Mouse (Mus musculus): ENCODE measurements around the gene Ptprh. TPM values are rescaled to one million over a fixed set of nuclear protein-coding genes. Genes with fewer than 3 reads are reported as not detected.
"Not testable (repeated sequence)": the region's sequence is repeated elsewhere in the genome, so short reads cannot be mapped to it uniquely, and the experiment has no call there.

The Ptprh gene
- polyA plus RNA-seq, 1 experiment from 2014 or later, result 0.17 TPM

- no peak for DNase-seq (ENCODE audit: low spot score)
- WGBS, result 81% methylated on average over 1 of the region's 1 CpGs
These were observed 9.1 kb upstream of the Ptprh start for GRCm38 (mm10) chr7:4612956-4613355.

GRCm38 (mm10) chr7:4612386-4612785 is 8.5 kb upstream of the Ptprh start:
- H3K9ac ChIP-seq, result no peak overlapping the region
- H3K27me3 ChIP-seq (ENCODE audit: control insufficient read depth, insufficient read depth, low read length), result no peaks in the 10 kb centered on the region
- H3K36me3 ChIP-seq (replicated peaks; ENCODE audit: control insufficient read depth, insufficient read depth), result no peaks in the 10 kb centered on the region
- DNase-seq (ENCODE audit: low spot score) (no peak), ATAC-seq (ENCODE audit: low FRiP score) (no peak)
- no peak overlapping the region for H3K27ac ChIP-seq
- H3K4me3 ChIP-seq (replicated peaks; ENCODE audit: low read length), result no peak overlapping the region
- no peaks in the 10 kb centered on the region for H3K4me1 ChIP-seq (replicated peaks; ENCODE audit: control insufficient read depth, insufficient read depth, low read length)
- no peak overlapping the region for H3K4me2 ChIP-seq (replicated peaks)
- H3K9me3 ChIP-seq (ENCODE audit: control insufficient read depth, low read length), result no peaks in the 10 kb centered on the region
- WGBS, result 64% methylated on average over 8 of the region's 8 CpGs

More at GRCm38 (mm10) chr7:4612956-4613355, 9.1 kb upstream of the Ptprh start:
- Histone ChIP-seq H3K9me3 (ENCODE audit: control insufficient read depth, low read length) (no peaks in the 10 kb centered on the region), H3K27ac (no peak overlapping the region), H3K27me3 (ENCODE audit: control insufficient read depth, insufficient read depth, low read length) (no peaks in the 10 kb centered on the region), H3K4me2 (replicated peaks) (no peak overlapping the region), H3K36me3 (replicated peaks; ENCODE audit: control insufficient read depth, insufficient read depth) (no peaks in the 10 kb centered on the region), H3K4me3 (replicated peaks; ENCODE audit: low read length) (no peak overlapping the region), H3K9ac (no peak overlapping the region), H3K4me1 (replicated peaks; ENCODE audit: control insufficient read depth, insufficient read depth, low read length) (no peaks in the 10 kb centered on the region)
- no peak for ATAC-seq (ENCODE audit: low FRiP score)

GRCm38 (mm10) chr7:4611921-4612341 is 8.1 kb upstream of the Ptprh start:
- DNase-seq (ENCODE audit: low spot score), result no peak
- Histone ChIP-seq H3K4me2 (replicated peaks) (no peak overlapping the region), H3K36me3 (replicated peaks; ENCODE audit: control insufficient read depth, insufficient read depth) (no peaks in the 10 kb centered on the region), H3K9ac (no peak overlapping the region), H3K9me3 (ENCODE audit: control insufficient read depth, low read length) (no peaks in the 10 kb centered on the region), H3K4me3 (replicated peaks; ENCODE audit: low read length) (no peak overlapping the region), H3K27me3 (ENCODE audit: control insufficient read depth, insufficient read depth, low read length) (no peaks in the 10 kb centered on the region), H3K4me1 (replicated peaks; ENCODE audit: control insufficient read depth, insufficient read depth, low read length) (no peaks in the 10 kb centered on the region), H3K27ac (no peak overlapping the region)
- WGBS, result 85% methylated on average over 12 of the region's 12 CpGs
- ATAC-seq (ENCODE audit: low FRiP score), result no peak

GRCm38 (mm10) chr7:4611511-4611910 is 7.7 kb upstream of the Ptprh start:
- H3K9ac ChIP-seq, result no peak overlapping the region
- H3K4me1 ChIP-seq (replicated peaks; ENCODE audit: control insufficient read depth, insufficient read depth, low read length), result no peaks in the 10 kb centered on the region
- no peaks in the 10 kb centered on the region for H3K9me3 ChIP-seq (ENCODE audit: control insufficient read depth, low read length)
- ATAC-seq (ENCODE audit: low FRiP score) (no peak), DNase-seq (ENCODE audit: low spot score) (no peak)
- H3K4me3 ChIP-seq (replicated peaks; ENCODE audit: low read length), result no peak overlapping the region
- 83% methylated on average over 12 of the region's 12 CpGs for WGBS
- H3K27me3 ChIP-seq (ENCODE audit: control insufficient read depth, insufficient read depth, low read length), result no peaks in the 10 kb centered on the region
- H3K27ac ChIP-seq, result no peak overlapping the region
- H3K4me2 ChIP-seq (replicated peaks), result no peak overlapping the region
- no peaks in the 10 kb centered on the region for H3K36me3 ChIP-seq (replicated peaks; ENCODE audit: control insufficient read depth, insufficient read depth)

- H3K4me3 ChIP-seq (replicated peaks; ENCODE audit: low read length), result no peak overlapping the region
- H3K27ac ChIP-seq, result no peak overlapping the region
- DNase-seq (ENCODE audit: low spot score), result no peak
- H3K27me3 ChIP-seq (ENCODE audit: control insufficient read depth, insufficient read depth, low read length), result no peaks in the 10 kb centered on the region
- H3K9me3 ChIP-seq (ENCODE audit: control insufficient read depth, low read length), result no peaks in the 10 kb centered on the region
- 63% methylated on average over 5 of the region's 5 CpGs for WGBS
- H3K4me1 ChIP-seq (replicated peaks; ENCODE audit: control insufficient read depth, insufficient read depth, low read length), result no peaks in the 10 kb centered on the region
- H3K4me2 ChIP-seq (replicated peaks), result no peak overlapping the region
- no peaks in the 10 kb centered on the region for H3K36me3 ChIP-seq (replicated peaks; ENCODE audit: control insufficient read depth, insufficient read depth)
- no peak for ATAC-seq (ENCODE audit: low FRiP score)
- no peak overlapping the region for H3K9ac ChIP-seq
These were observed 4.2 kb upstream of the Ptprh start for GRCm38 (mm10) chr7:4608002-4608401.

- 91% methylated on average over 6 of the region's 6 CpGs for WGBS
These were observed 872 bp downstream of the Ptprh start for GRCm38 (mm10) chr7:4602969-4603368.

GRCm38 (mm10) chr7:4597046-4597445 is 6.8 kb downstream of the Ptprh start:
- WGBS, result 73% methylated on average over 4 of the region's 4 CpGs
- H3K4me2 ChIP-seq (replicated peaks); DNase-seq (ENCODE audit: low spot score); H3K9ac ChIP-seq; H3K4me3 ChIP-seq (replicated peaks; ENCODE audit: low read length); H3K4me1 ChIP-seq (replicated peaks; ENCODE audit: control insufficient read depth, insufficient read depth, low read length); ATAC-seq (ENCODE audit: low FRiP score); H3K9me3 ChIP-seq (ENCODE audit: control insufficient read depth, low read length); H3K27ac ChIP-seq; H3K27me3 ChIP-seq (ENCODE audit: control insufficient read depth, insufficient read depth, low read length); H3K36me3 ChIP-seq (replicated peaks; ENCODE audit: control insufficient read depth, insufficient read depth): not testable (repeated sequence)

More at GRCm38 (mm10) chr7:4602969-4603368, 872 bp downstream of the Ptprh start:
- Histone ChIP-seq H3K4me3 (replicated peaks; ENCODE audit: low read length) (no peak overlapping the region), H3K4me1 (replicated peaks; ENCODE audit: control insufficient read depth, insufficient read depth, low read length) (no peaks in the 10 kb centered on the region), H3K4me2 (replicated peaks) (no peak overlapping the region), H3K27me3 (ENCODE audit: control insufficient read depth, insufficient read depth, low read length) (no peaks in the 10 kb centered on the region), H3K36me3 (replicated peaks; ENCODE audit: control insufficient read depth, insufficient read depth) (no peaks in the 10 kb centered on the region), H3K9me3 (ENCODE audit: control insufficient read depth, low read length) (no peaks in the 10 kb centered on the region), H3K9ac (no peak overlapping the region), H3K27ac (no peak overlapping the region)
- DNase-seq (ENCODE audit: low spot score), result no peak
- no peak for ATAC-seq (ENCODE audit: low FRiP score)

GRCm38 (mm10) chr7:4581481-4581880 is 22.4 kb downstream of the Ptprh start:
- not testable (repeated sequence) for H3K36me3 ChIP-seq (replicated peaks; ENCODE audit: control insufficient read depth, insufficient read depth); ATAC-seq (ENCODE audit: low FRiP score); H3K4me2 ChIP-seq (replicated peaks); H3K27me3 ChIP-seq (ENCODE audit: control insufficient read depth, insufficient read depth, low read length); H3K9ac ChIP-seq; DNase-seq (ENCODE audit: low spot score); H3K4me1 ChIP-seq (replicated peaks; ENCODE audit: control insufficient read depth, insufficient read depth, low read length); H3K9me3 ChIP-seq (ENCODE audit: control insufficient read depth, low read length); H3K4me3 ChIP-seq (replicated peaks; ENCODE audit: low read length); H3K27ac ChIP-seq
- 86% methylated on average over 3 of the region's 3 CpGs for WGBS

GRCm38 (mm10) chr7:4572361-4572760 is 31.5 kb downstream of the Ptprh start:
- H3K9ac ChIP-seq; H3K36me3 ChIP-seq (replicated peaks; ENCODE audit: control insufficient read depth, insufficient read depth); H3K4me3 ChIP-seq (replicated peaks; ENCODE audit: low read length); H3K27ac ChIP-seq; DNase-seq (ENCODE audit: low spot score); H3K27me3 ChIP-seq (ENCODE audit: control insufficient read depth, insufficient read depth, low read length); ATAC-seq (ENCODE audit: low FRiP score); H3K9me3 ChIP-seq (ENCODE audit: control insufficient read depth, low read length); H3K4me2 ChIP-seq (replicated peaks); H3K4me1 ChIP-seq (replicated peaks; ENCODE audit: control insufficient read depth, insufficient read depth, low read length): not testable (repeated sequence)
- WGBS, result 72% methylated on average over 2 of the region's 2 CpGs

GRCm38 (mm10) chr7:4562660-4563059 is 41.2 kb downstream of the Ptprh start:
- no peak for DNase-seq (ENCODE audit: low spot score)
- Histone ChIP-seq H3K27me3 (ENCODE audit: control insufficient read depth, insufficient read depth, low read length) (no peaks in the 10 kb centered on the region), H3K27ac (no peak overlapping the region), H3K9me3 (ENCODE audit: control insufficient read depth, low read length) (no peaks in the 10 kb centered on the region), H3K36me3 (replicated peaks; ENCODE audit: control insufficient read depth, insufficient read depth) (no peaks in the 10 kb centered on the region), H3K4me1 (replicated peaks; ENCODE audit: control insufficient read depth, insufficient read depth, low read length) (no peaks in the 10 kb centered on the region), H3K4me2 (replicated peaks) (no peak overlapping the region), H3K4me3 (replicated peaks; ENCODE audit: low read length) (no peak overlapping the region), H3K9ac (no peak overlapping the region)
- 97% methylated on average over 3 of the region's 3 CpGs for WGBS
- no peak for ATAC-seq (ENCODE audit: low FRiP score)
